Mouse (Mus musculus): ENCODE data around the gene Lsg1. TPM values are rescaled to one million over a fixed set of nuclear protein-coding genes. Genes with fewer than 3 reads are reported as not detected.

Lsg1 gene
- polyA plus RNA-seq, 1 experiment from 2014 or later: 88.0 TPM

- H3K4me3 ChIP-seq: no peak overlapping the region
- H3K27me3 ChIP-seq (ENCODE audit: low read depth, poor library complexity, severe bottlenecking): no peaks in the 10 kb centered on the region
- H3K4me1 ChIP-seq: peaks cover 16% of the 10 kb centered on the region
- no peaks in the 10 kb centered on the region for H3K36me3 ChIP-seq
- DNase-seq (ENCODE audit: low spot score): no peak
- no peak overlapping the region for H3K27ac ChIP-seq
- H3K9me3 ChIP-seq (replicated peaks): no peaks in the 10 kb centered on the region
- 91% methylated on average over 1 of the region's 1 CpGs for WGBS
These were observed 52.3 kb downstream of the Lsg1 start for GRCm38 (mm10) chr16:30535075-30535474.

GRCm38 (mm10) chr16:30533592-30533991 lies 53.8 kb downstream of the Lsg1 start:
- DNase-seq (ENCODE audit: low spot score): no peak
- Histone ChIP-seq H3K27me3 (ENCODE audit: low read depth, poor library complexity, severe bottlenecking) (no peaks in the 10 kb centered on the region), H3K4me3 (no peak overlapping the region), H3K27ac (no peak overlapping the region), H3K9me3 (replicated peaks) (no peaks in the 10 kb centered on the region), H3K4me1 (peaks cover 9% of the 10 kb centered on the region; the same call in 1 of the 2 replicates), H3K36me3 (peaks cover 8% of the 10 kb centered on the region; the same call in 1 of the 2 replicates)
- WGBS: 57% methylated on average over 4 of the region's 4 CpGs

DNA sequence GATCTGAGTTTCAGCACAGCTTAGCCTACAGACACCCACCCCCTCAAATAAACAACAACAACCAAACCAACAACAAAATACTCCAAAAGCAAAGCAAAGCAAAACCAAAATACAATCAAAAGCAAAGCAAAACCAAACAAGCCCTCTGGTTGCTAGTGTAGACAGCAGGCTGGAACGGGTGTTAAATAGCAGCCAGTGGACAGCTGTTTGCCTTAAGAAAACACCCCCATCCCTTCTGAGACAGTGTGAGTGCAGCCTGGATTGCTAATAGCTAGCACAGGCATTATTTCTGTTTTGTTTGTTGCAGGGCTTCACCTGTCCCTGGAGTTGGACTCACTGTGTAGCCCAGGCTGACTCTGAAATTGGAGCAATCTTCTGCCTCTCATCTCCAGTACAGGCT lies 54.5 kb downstream of the Lsg1 start:
- H3K4me3 ChIP-seq: no peak overlapping the region
- no peak for DNase-seq (ENCODE audit: low spot score)
- H3K36me3 ChIP-seq: peaks cover 8% of the 10 kb centered on the region; the same call in 1 of the 2 replicates
- H3K27me3 ChIP-seq (ENCODE audit: low read depth, poor library complexity, severe bottlenecking): no peaks in the 10 kb centered on the region
- WGBS: 19% methylated on average over 1 of the region's 1 CpGs
- H3K27ac ChIP-seq: no peak overlapping the region
- H3K9me3 ChIP-seq (replicated peaks): no peaks in the 10 kb centered on the region
- H3K4me1 ChIP-seq: peaks cover 9% of the 10 kb centered on the region; the same call in 1 of the 2 replicates

- peaks cover 9% of the 10 kb centered on the region; the same call in 1 of the 2 replicates for H3K4me1 ChIP-seq
- no peaks in the 10 kb centered on the region for H3K27me3 ChIP-seq (ENCODE audit: low read depth, poor library complexity, severe bottlenecking)
- no peak overlapping the region for H3K4me3 ChIP-seq
- no peak overlapping the region for H3K27ac ChIP-seq
- WGBS: 30% methylated on average over 20 of the region's 20 CpGs
- H3K36me3 ChIP-seq: peaks cover 10% of the 10 kb centered on the region; the same call in 1 of the 2 replicates
- peak; percentile 78 for DNase-seq (ENCODE audit: low spot score)
- no peaks in the 10 kb centered on the region for H3K9me3 ChIP-seq (replicated peaks)
These were observed 55.5 kb downstream of the Lsg1 start for GRCm38 (mm10) chr16:30531761-30532406.

DNA sequence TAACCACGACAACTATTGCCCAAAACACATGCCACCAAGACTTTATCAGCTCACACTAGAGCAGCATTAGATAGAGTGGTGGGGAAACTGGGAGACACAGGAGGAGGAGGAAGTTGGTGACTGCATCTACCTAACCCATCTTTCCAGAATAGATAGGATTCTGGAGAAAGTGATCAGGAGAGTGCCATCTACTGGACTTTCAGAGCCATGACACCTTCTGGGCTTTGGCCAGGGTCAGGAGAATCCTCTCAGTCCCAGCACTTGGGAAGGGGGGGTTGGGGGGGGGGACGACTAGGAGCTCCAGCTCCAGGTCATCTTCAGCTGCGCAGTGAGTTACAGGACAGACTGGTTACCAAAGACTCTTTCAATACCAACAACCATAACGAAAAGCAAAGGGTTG lies 56.6 kb downstream of the Lsg1 start:
- Histone ChIP-seq H3K36me3 (peaks cover 11% of the 10 kb centered on the region; the same call in 1 of the 2 replicates), H3K4me1 (0 out of 2 replicates have a peak, but pooled peaks cover 5% of the 10 kb centered on the region), H3K27ac (no peak overlapping the region), H3K4me3 (no peak overlapping the region), H3K9me3 (replicated peaks) (no peaks in the 10 kb centered on the region), H3K27me3 (ENCODE audit: low read depth, poor library complexity, severe bottlenecking) (0 out of 2 replicates have a peak, but pooled peaks cover under 1% of the 10 kb centered on the region)
- WGBS: 44% methylated on average over 4 of the region's 4 CpGs
- DNase-seq (ENCODE audit: low spot score): no peak

- Histone ChIP-seq H3K9me3 (replicated peaks) (no peaks in the 10 kb centered on the region; the same call in 1 of the 2 replicates), H3K27me3 (ENCODE audit: low read depth, poor library complexity, severe bottlenecking) (peaks cover 17% of the 10 kb centered on the region), H3K36me3 (peaks cover 26% of the 10 kb centered on the region; the same call in 1 of the 2 replicates), H3K4me3 (no peak overlapping the region), H3K4me1 (0 out of 2 replicates have a peak, but pooled peaks cover 5% of the 10 kb centered on the region), H3K27ac (no peak overlapping the region)
- DNase-seq (ENCODE audit: low spot score): no peak
- WGBS: 90% methylated on average over 8 of the region's 8 CpGs
These were observed 59.0 kb downstream of the Lsg1 start for GRCm38 (mm10) chr16:30528386-30528785.

DNA sequence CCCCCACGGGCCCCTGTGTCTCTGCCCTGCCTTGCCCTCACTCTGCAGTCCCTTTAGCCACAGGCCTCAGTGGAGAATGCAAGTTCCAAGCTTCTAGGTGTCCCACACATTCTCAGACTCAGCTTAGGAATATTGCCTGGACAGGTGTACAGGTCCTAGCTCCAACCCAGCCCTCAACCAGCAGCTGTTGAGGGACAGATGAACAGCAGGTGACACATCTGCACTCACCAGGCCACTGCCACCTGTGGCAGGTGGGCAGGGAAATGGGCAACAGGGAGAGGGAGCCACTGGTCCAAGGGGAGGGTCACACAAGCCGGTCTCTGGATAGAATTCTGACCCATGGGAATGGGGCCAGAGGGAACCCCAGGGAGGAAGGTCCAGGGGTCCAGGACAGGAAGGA lies 59.5 kb downstream of the Lsg1 start:
- no peak for DNase-seq (ENCODE audit: low spot score)
- Histone ChIP-seq H3K4me1 (0 out of 2 replicates have a peak, but pooled peaks cover 7% of the 10 kb centered on the region), H3K9me3 (replicated peaks) (no peaks in the 10 kb centered on the region; the same call in 1 of the 2 replicates), H3K4me3 (no peak overlapping the region), H3K36me3 (peaks cover 28% of the 10 kb centered on the region), H3K27me3 (ENCODE audit: low read depth, poor library complexity, severe bottlenecking) (peaks cover 17% of the 10 kb centered on the region), H3K27ac (no peak overlapping the region)
- 71% methylated on average over 2 of the region's 2 CpGs for WGBS

- Histone ChIP-seq H3K36me3 (peaks cover 37% of the 10 kb centered on the region), H3K4me3 (no peak overlapping the region), H3K27me3 (ENCODE audit: low read depth, poor library complexity, severe bottlenecking) (peaks cover 17% of the 10 kb centered on the region), H3K27ac (no peak overlapping the region), H3K4me1 (0 out of 2 replicates have a peak, but pooled peaks cover 3% of the 10 kb centered on the region), H3K9me3 (replicated peaks) (no peaks in the 10 kb centered on the region; the same call in 1 of the 2 replicates)
- DNase-seq (ENCODE audit: low spot score): no peak
- WGBS: 79% methylated on average over 14 of the region's 14 CpGs
These were observed 61.6 kb downstream of the Lsg1 start for GRCm38 (mm10) chr16:30525756-30526155.

DNA sequence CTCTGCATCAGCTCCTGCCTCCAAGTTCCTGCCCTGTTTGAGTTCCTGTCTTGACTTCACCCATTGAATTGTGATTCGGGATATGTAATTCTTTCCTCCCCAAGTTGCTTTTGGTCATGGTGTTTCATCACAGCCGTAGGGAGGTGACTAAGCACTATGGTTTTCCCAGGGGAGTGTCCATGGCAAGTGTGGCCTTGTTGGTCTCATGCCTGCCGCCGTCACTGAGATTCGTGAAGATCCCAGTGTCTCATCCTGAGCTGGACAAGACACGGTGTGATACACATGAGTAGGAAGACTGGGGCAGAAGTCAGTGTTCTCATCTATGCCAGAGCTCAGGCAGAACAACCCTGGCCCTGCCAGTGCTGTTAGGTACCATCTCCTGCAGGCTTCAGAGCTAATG lies 62.9 kb downstream of the Lsg1 start:
- no peak for DNase-seq (ENCODE audit: low spot score)
- 92% methylated on average over 6 of the region's 6 CpGs for whole genome bisulfite sequencing

GRCm38 (mm10) chr16:30522253-30522940 lies 65.0 kb downstream of the Lsg1 start:
- Histone ChIP-seq H3K27me3 (ENCODE audit: low read depth, poor library complexity, severe bottlenecking) (peaks cover 17% of the 10 kb centered on the region), H3K4me3 (no peak overlapping the region), H3K36me3 (peaks cover 26% of the 10 kb centered on the region), H3K27ac (no peak overlapping the region), H3K9me3 (replicated peaks) (no peaks in the 10 kb centered on the region; the same call in 1 of the 2 replicates), H3K4me1 (0 out of 2 replicates have a peak, but pooled peaks cover 3% of the 10 kb centered on the region)
- WGBS: 66% methylated on average over 10 of the region's 10 CpGs
- DNase-seq (ENCODE audit: low spot score): no peak

More for the DNA sequence above, 62.9 kb downstream of the Lsg1 start:
- Histone ChIP-seq H3K9me3 (replicated peaks) (no peaks in the 10 kb centered on the region; the same call in 1 of the 2 replicates), H3K27me3 (ENCODE audit: low read depth, poor library complexity, severe bottlenecking) (peaks cover 17% of the 10 kb centered on the region), H3K36me3 (peaks cover 34% of the 10 kb centered on the region), H3K4me3 (no peak overlapping the region), H3K4me1 (0 out of 2 replicates have a peak, but pooled peaks cover 3% of the 10 kb centered on the region), H3K27ac (no peak overlapping the region)

- 59% methylated on average over 3 of the region's 3 CpGs for WGBS
- Histone ChIP-seq H3K4me3 (no peak overlapping the region), H3K27me3 (ENCODE audit: low read depth, poor library complexity, severe bottlenecking) (peaks cover 17% of the 10 kb centered on the region), H3K27ac (no peak overlapping the region), H3K36me3 (peaks cover 26% of the 10 kb centered on the region), H3K9me3 (replicated peaks) (no peaks in the 10 kb centered on the region; the same call in 1 of the 2 replicates), H3K4me1 (0 out of 2 replicates have a peak, but pooled peaks cover 3% of the 10 kb centered on the region)
- DNase-seq (ENCODE audit: low spot score): no peak
These were observed 66.2 kb downstream of the Lsg1 start for GRCm38 (mm10) chr16:30521147-30521546.

- peak; percentile 81 for DNase-seq (ENCODE audit: low spot score)
- 40% methylated on average over 9 of the region's 9 CpGs for WGBS
- Histone ChIP-seq H3K27ac (no peak overlapping the region), H3K9me3 (replicated peaks) (no peaks in the 10 kb centered on the region; the same call in 1 of the 2 replicates), H3K36me3 (peaks cover 26% of the 10 kb centered on the region), H3K4me3 (no peak overlapping the region), H3K27me3 (ENCODE audit: low read depth, poor library complexity, severe bottlenecking) (peaks cover 13% of the 10 kb centered on the region), H3K4me1 (0 out of 2 replicates have a peak, but pooled peaks cover 3% of the 10 kb centered on the region)
These were observed 67.0 kb downstream of the Lsg1 start for GRCm38 (mm10) chr16:30520361-30520823.

Measured in limb, embryonic 10.5 days (tissue).